Mouse (Mus musculus) urinary bladder, postnatal 25 days (tissue): Measurements from ENCODE around the gene Lin54.
"Not testable (repeated sequence)": the region's sequence is repeated elsewhere in the genome, so short reads cannot be mapped to it uniquely, and the experiment has no call there.

Source experiments
- DNase-seq: peaks from one replicate; pipeline ENCODE4 v3.0.0; 2022; ENCODE audit warnings: low spot score

Gene Lin54

GRCm38 (mm10) chr5:100488231-100488630 is 12.2 kb downstream of the Lin54 start:
- DNase-seq: no peak

GRCm38 (mm10) chr5:100487120-100487519 is 13.3 kb downstream of the Lin54 start:
- DNase-seq: no peak

- DNase-seq: no peak
Observed at GRCm38 (mm10) chr5:100483569-100483968, 16.9 kb downstream of the Lin54 start.

GRCm38 (mm10) chr5:100477604-100478003 is 22.8 kb downstream of the Lin54 start:
- DNase-seq: no peak

- DNase-seq: no peak
Observed at GRCm38 (mm10) chr5:100476328-100476727, 24.1 kb downstream of the Lin54 start.

GRCm38 (mm10) chr5:100467336-100467735 is 33.1 kb downstream of the Lin54 start:
- DNase-seq: no peak

- no peak for DNase-seq
Observed at GRCm38 (mm10) chr5:100466624-100467023, 33.8 kb downstream of the Lin54 start.

- DNase-seq: no peak
Observed at GRCm38 (mm10) chr5:100462374-100462773, 38.1 kb downstream of the Lin54 start.

GRCm38 (mm10) chr5:100461526-100461925 is 38.9 kb downstream of the Lin54 start:
- DNase-seq: no peak

GRCm38 (mm10) chr5:100459468-100459867 is 41.0 kb downstream of the Lin54 start:
- no peak for DNase-seq

GRCm38 (mm10) chr5:100451871-100452270 is 48.6 kb downstream of the Lin54 start:
- DNase-seq: no peak

GRCm38 (mm10) chr5:100438796-100439195 is 61.6 kb downstream of the Lin54 start:
- no peak for DNase-seq

GRCm38 (mm10) chr5:100437917-100438316 is 62.5 kb downstream of the Lin54 start:
- no peak for DNase-seq

GRCm38 (mm10) chr5:100437086-100437485 is 63.4 kb downstream of the Lin54 start:
- DNase-seq: no peak

- DNase-seq: no peak
Observed at GRCm38 (mm10) chr5:100430966-100431365, 69.5 kb downstream of the Lin54 start.

GRCm38 (mm10) chr5:100430076-100430390 is 70.4 kb downstream of the Lin54 start:
- no peak for DNase-seq

GRCm38 (mm10) chr5:100429344-100430075 is 70.9 kb downstream of the Lin54 start:
- DNase-seq: peak; percentile 80

GRCm38 (mm10) chr5:100428734-100429343 is 71.6 kb downstream of the Lin54 start:
- DNase-seq: no peak

- no peak for DNase-seq
Observed at GRCm38 (mm10) chr5:100428031-100428733, 72.3 kb downstream of the Lin54 start.

GRCm38 (mm10) chr5:100427276-100427675 is 73.2 kb downstream of the Lin54 start:
- DNase-seq: no peak

GRCm38 (mm10) chr5:100425823-100426222 is 74.6 kb downstream of the Lin54 start:
- not testable (repeated sequence) for DNase-seq

GRCm38 (mm10) chr5:100424252-100424651 is 76.2 kb downstream of the Lin54 start:
- no peak for DNase-seq

GRCm38 (mm10) chr5:100423626-100424025 is 76.8 kb downstream of the Lin54 start:
- no peak for DNase-seq
